Mouse (Mus musculus) telencephalon, adult 2 months (tissue): ENCODE measurements around the gene Rbm33.

Experiments used
- DNase-seq: peaks from one replicate; pipeline ENCODE4 v3.0.0-alpha.2; 2011; ENCODE audit warnings: low read depth, low spot score

Gene Rbm33

GRCm38 (mm10) chr5:28412006-28412685 lies 95.2 kb downstream of the Rbm33 start:
- DNase-seq: no peak

- DNase-seq: no peak
Observed at GRCm38 (mm10) chr5:28413533-28413932, 96.6 kb downstream of the Rbm33 start.

- no peak for DNase-seq
Observed at GRCm38 (mm10) chr5:28414076-28414475, 97.2 kb downstream of the Rbm33 start.

- no peak for DNase-seq
Observed at GRCm38 (mm10) chr5:28416029-28416428, 99.1 kb downstream of the Rbm33 start.

- no peak for DNase-seq
Observed at GRCm38 (mm10) chr5:28418734-28419133, 101.8 kb downstream of the Rbm33 start.

GRCm38 (mm10) chr5:28419640-28420265 lies 102.8 kb downstream of the Rbm33 start:
- DNase-seq: no peak

- DNase-seq: no peak
Observed at GRCm38 (mm10) chr5:28423781-28424180, 106.9 kb downstream of the Rbm33 start.

GRCm38 (mm10) chr5:28425926-28426325 lies 109.0 kb downstream of the Rbm33 start:
- DNase-seq: no peak

GRCm38 (mm10) chr5:28450126-28450890 lies 133.4 kb downstream of the Rbm33 start:
- DNase-seq: no peak

GRCm38 (mm10) chr5:28451053-28451638 lies 134.2 kb downstream of the Rbm33 start:
- no peak for DNase-seq

- DNase-seq: no peak
Observed at GRCm38 (mm10) chr5:28453086-28453485, 136.2 kb downstream of the Rbm33 start.

GRCm38 (mm10) chr5:28453523-28453922 lies 136.6 kb downstream of the Rbm33 start:
- DNase-seq: no peak

GRCm38 (mm10) chr5:28454546-28454945 lies 137.6 kb downstream of the Rbm33 start:
- DNase-seq: no peak

- DNase-seq: no peak
Observed at GRCm38 (mm10) chr5:28455721-28456120, 138.8 kb downstream of the Rbm33 start.

- no peak for DNase-seq
Observed at GRCm38 (mm10) chr5:28456366-28456765, 139.4 kb downstream of the Rbm33 start.

GRCm38 (mm10) chr5:28457921-28458641 lies 141.2 kb downstream of the Rbm33 start:
- DNase-seq: no peak

GRCm38 (mm10) chr5:28458821-28459240 lies 141.9 kb downstream of the Rbm33 start:
- DNase-seq: no peak

GRCm38 (mm10) chr5:28459456-28460225 lies 142.7 kb downstream of the Rbm33 start:
- no peak for DNase-seq

GRCm38 (mm10) chr5:28460556-28461350 lies 143.8 kb downstream of the Rbm33 start:
- DNase-seq: no peak

GRCm38 (mm10) chr5:28461376-28461775 lies 144.5 kb downstream of the Rbm33 start:
- DNase-seq: no peak
